Mouse (Mus musculus): ENCODE measurements around the gene Xpc. TPM values are rescaled to one million over a fixed set of nuclear protein-coding genes. Genes with fewer than 3 reads are reported as not detected.
"Not testable (repeated sequence)": the region's sequence is repeated elsewhere in the genome, so short reads cannot be mapped to it uniquely, and the experiment has no call there.

Gene Xpc
- polyA plus RNA-seq, 2 experiments: 2.8 to 3.7 TPM

- ATAC-seq (ENCODE audit: insufficient read depth): no peak
- H3K27me3 ChIP-seq (ENCODE audit: control insufficient read depth, insufficient read depth, low read length): no peaks in the 10 kb centered on the region
These were observed 41.1 kb downstream of the Xpc start for GRCm38 (mm10) chr6:91474441-91475190.

DNA sequence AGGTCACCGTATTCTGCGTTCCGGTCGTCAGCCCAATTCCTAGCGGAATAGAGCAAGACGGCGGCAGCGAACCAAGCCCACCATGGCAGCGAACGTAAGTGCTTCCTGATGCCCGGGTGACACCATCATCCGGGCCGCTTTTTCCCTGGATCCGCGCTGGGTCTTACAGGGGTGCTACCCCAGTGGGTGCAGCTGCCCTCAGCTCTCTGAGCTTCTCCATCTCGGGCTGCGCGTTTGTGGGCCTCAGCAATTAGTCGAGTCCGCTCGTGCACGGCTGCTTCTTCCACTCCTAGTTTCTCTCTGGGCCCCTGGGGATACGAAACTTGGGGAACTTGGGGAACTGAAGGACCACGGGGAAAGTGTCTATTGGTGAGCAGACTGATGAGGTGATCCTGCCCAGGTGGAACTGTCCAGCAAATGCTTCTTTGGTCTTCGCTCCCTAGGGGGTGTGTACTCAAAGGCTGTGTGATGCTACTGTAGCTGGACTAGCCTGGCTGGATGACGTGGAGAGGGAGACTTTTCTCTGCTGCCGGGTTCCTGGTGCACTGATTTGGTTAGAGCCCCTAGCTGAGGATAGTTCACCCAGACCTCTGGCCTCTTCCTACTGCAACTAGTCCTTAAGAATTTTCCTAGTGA, 41.8 kb downstream of the Xpc start:
- H3K9me3 ChIP-seq (ENCODE audit: control insufficient read depth, low read length): no peaks in the 10 kb centered on the region
- H3K4me2 ChIP-seq (ENCODE audit: low read depth): peak overlapping the region; percentile 81
- H3K4me1 ChIP-seq (replicated peaks; ENCODE audit: control insufficient read depth in 2 of 2, insufficient read depth in 2 of 2, low read length in 1 of 2): peaks cover 3 to 17% of the 10 kb centered on the region in 2 experiments; a peak in 3 of 4 replicates
- no peak for TF ChIP-seq EP300 (IDR thresholded peaks at IDR 0.05; ENCODE audit: low read depth)
- no peak for TF ChIP-seq CTCF (IDR thresholded peaks at IDR 0.05; ENCODE audit: low read depth)
- H3K4me3 ChIP-seq (ENCODE audit: insufficient read depth in 1 of 2, low read depth in 2 of 2, low read length in 2 of 2): peak overlapping the region; percentile 76 to 87
- peak overlapping the region; percentile 53 for H3K9ac ChIP-seq (replicated peaks)
- no peaks in the 10 kb centered on the region for H3K27me3 ChIP-seq (ENCODE audit: control insufficient read depth, insufficient read depth, low read length)
- H3K27ac ChIP-seq: no peak overlapping the region
- WGBS (ENCODE audit: insufficient replicate concordance): under 1% methylated on average over 27 of the region's 27 CpGs
- peak in 2 of 3 experiments; percentile 17 to 24 for DNase-seq (ENCODE audit: low read depth in 3 of 3, low spot score in 3 of 3)
- ATAC-seq (ENCODE audit: insufficient read depth): peak; percentile 24
- H3K36me3 ChIP-seq (replicated peaks; ENCODE audit: control insufficient read depth, insufficient read depth, low read depth): peaks cover 6% of the 10 kb centered on the region; the same call in 1 of the 2 replicates

More at GRCm38 (mm10) chr6:91474441-91475190, 41.1 kb downstream of the Xpc start:
- no peak for DNase-seq (ENCODE audit: low read depth in 3 of 3, low spot score in 3 of 3)
- Histone ChIP-seq H3K4me1 (replicated peaks; ENCODE audit: control insufficient read depth in 2 of 2, insufficient read depth in 2 of 2, low read length in 1 of 2) (peaks cover 3 to 17% of the 10 kb centered on the region in 2 experiments; a peak in 3 of 4 replicates), H3K9me3 (ENCODE audit: control insufficient read depth, low read length) (no peaks in the 10 kb centered on the region), H3K4me2 (ENCODE audit: low read depth) (peak overlapping the region; percentile 81), H3K27ac (no peak overlapping the region), H3K4me3 (ENCODE audit: insufficient read depth in 1 of 2, low read depth in 2 of 2, low read length in 2 of 2) (peak overlapping the region; percentile 76 to 87), H3K9ac (replicated peaks) (peak overlapping the region; percentile 53), H3K36me3 (replicated peaks; ENCODE audit: control insufficient read depth, insufficient read depth, low read depth) (peaks cover 9% of the 10 kb centered on the region)
- TF ChIP-seq EP300 (IDR thresholded peaks at IDR 0.05; ENCODE audit: low read depth) (no peak), CTCF (IDR thresholded peaks at IDR 0.05; ENCODE audit: low read depth) (no peak)
- 63% methylated on average over 9 of the region's 9 CpGs for WGBS (ENCODE audit: insufficient replicate concordance)

DNA sequence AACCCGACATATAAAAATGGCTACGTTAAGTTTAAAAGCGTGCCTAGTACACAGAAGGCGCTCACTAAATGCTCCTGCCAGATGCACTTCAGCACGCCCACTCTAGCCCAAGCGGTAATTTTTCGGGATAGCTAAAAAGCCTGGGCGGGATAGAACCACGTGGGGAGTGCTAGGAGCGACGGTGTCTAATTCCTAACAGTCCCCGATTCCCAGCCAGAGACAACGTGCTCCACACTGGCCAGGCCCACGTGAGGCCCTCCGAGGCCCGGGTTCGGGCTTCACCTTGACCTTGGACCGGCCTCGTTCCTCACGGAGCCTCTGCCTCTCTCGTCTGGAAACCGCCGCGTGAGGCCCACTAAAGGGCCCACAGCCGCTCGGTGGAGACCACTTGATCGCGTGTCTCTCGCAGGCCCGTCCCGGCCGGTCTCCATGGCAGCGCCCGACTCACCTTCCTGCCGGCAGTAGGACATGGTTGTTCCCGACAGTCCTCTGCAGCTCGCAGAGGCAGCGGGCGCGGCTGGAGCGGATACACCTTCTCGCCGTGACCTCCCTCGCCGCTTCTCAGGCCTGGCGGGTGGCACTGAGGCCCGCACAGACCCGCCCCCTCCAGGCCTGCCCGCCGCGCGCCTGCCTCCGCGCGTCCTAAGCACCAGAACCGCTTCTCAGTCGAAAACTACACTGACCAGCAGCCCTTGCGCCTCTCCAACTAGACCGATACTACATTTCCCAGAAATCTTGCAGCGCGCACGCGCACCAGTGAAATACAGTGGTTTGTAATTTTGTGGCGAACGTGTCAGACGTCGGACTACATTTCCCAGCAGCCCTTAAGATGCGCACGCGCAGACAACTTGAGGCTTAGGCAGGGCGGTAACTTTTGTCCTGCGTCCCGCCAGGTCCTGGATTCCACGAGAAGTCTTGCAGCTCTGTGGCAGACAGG, 42.6 kb downstream of the Xpc start, which contains the start of the genes Chchd4 and Tmem43:
TSS of gene Chchd4 (minus strand) at position 679 of the 937 bp plus-strand sequence.
TSS of gene Tmem43 (plus strand) at position 836 of the 937 bp plus-strand sequence.
- DNase-seq (ENCODE audit: low read depth in 3 of 3, low spot score in 3 of 3) (peak; percentile 99), ATAC-seq (ENCODE audit: insufficient read depth) (peak; percentile 98)
- H3K4me2 ChIP-seq (ENCODE audit: low read depth): peak within 1 kb of the TSS; percentile 81
- peak within 1 kb of the TSS; percentile 76 to 87 for H3K4me3 ChIP-seq (ENCODE audit: insufficient read depth in 1 of 2, low read depth in 2 of 2, low read length in 2 of 2)
- H3K9me3 ChIP-seq (ENCODE audit: control insufficient read depth, low read length): no peaks in the 10 kb centered on the region
- no peaks in the 10 kb centered on the region for H3K27me3 ChIP-seq (ENCODE audit: control insufficient read depth, insufficient read depth, low read length)
- WGBS (ENCODE audit: insufficient replicate concordance): under 1% methylated on average over 74 of the region's 74 CpGs
- TF ChIP-seq CTCF (IDR thresholded peaks at IDR 0.05; ENCODE audit: low read depth) (0 out of 2 replicates have a peak, but pooled peaks have one; percentile 2), EP300 (IDR thresholded peaks at IDR 0.05; ENCODE audit: low read depth) (no peak)
- H3K9ac ChIP-seq (replicated peaks): peak within 1 kb of the TSS; percentile 69
- peak within 1 kb of the TSS; percentile 21 for H3K27ac ChIP-seq
- H3K4me1 ChIP-seq (replicated peaks; ENCODE audit: control insufficient read depth in 2 of 2, insufficient read depth in 2 of 2, low read length in 1 of 2): peaks cover 3 to 17% of the 10 kb centered on the region in 2 experiments; a peak in 3 of 4 replicates
- H3K36me3 ChIP-seq (replicated peaks; ENCODE audit: control insufficient read depth, insufficient read depth, low read depth): no peaks in the 10 kb centered on the region

- H3K36me3 ChIP-seq (replicated peaks; ENCODE audit: control insufficient read depth, insufficient read depth, low read depth): no peaks in the 10 kb centered on the region; the same call in 1 of the 2 replicates
- no peaks in the 10 kb centered on the region for H3K9me3 ChIP-seq (ENCODE audit: control insufficient read depth, low read length)
- ATAC-seq (ENCODE audit: insufficient read depth): no peak
- no peaks in the 10 kb centered on the region for H3K27me3 ChIP-seq (ENCODE audit: control insufficient read depth, insufficient read depth, low read length)
- H3K4me3 ChIP-seq (ENCODE audit: insufficient read depth in 1 of 2, low read depth in 2 of 2, low read length in 2 of 2): peak overlapping the region; percentile 69 to 76
- DNase-seq (ENCODE audit: low read depth in 3 of 3, low spot score in 3 of 3): peak in 2 of 3 experiments; percentile 17 to 27
- peak overlapping the region; percentile 69 for H3K9ac ChIP-seq (replicated peaks)
- peak overlapping the region; percentile 21 for H3K27ac ChIP-seq
- TF ChIP-seq CTCF (IDR thresholded peaks at IDR 0.05; ENCODE audit: low read depth) (no peak), EP300 (IDR thresholded peaks at IDR 0.05; ENCODE audit: low read depth) (no peak)
- peaks cover 3 to 17% of the 10 kb centered on the region in 2 experiments; a peak in 3 of 4 replicates for H3K4me1 ChIP-seq (replicated peaks; ENCODE audit: control insufficient read depth in 2 of 2, insufficient read depth in 2 of 2, low read length in 1 of 2)
- WGBS (ENCODE audit: insufficient replicate concordance): 6% methylated on average over 6 of the region's 6 CpGs
- peak overlapping the region; percentile 78 for H3K4me2 ChIP-seq (ENCODE audit: low read depth)
These were observed 43.4 kb downstream of the Xpc start for GRCm38 (mm10) chr6:91472319-91472718.

- peak overlapping the region; percentile 78 for H3K4me2 ChIP-seq (ENCODE audit: low read depth)
- H3K9ac ChIP-seq (replicated peaks); H3K36me3 ChIP-seq (replicated peaks; ENCODE audit: control insufficient read depth, insufficient read depth, low read depth); H3K9me3 ChIP-seq (ENCODE audit: control insufficient read depth, low read length); DNase-seq (ENCODE audit: low read depth in 3 of 3, low spot score in 3 of 3); H3K27ac ChIP-seq; H3K27me3 ChIP-seq (ENCODE audit: control insufficient read depth, insufficient read depth, low read length); ATAC-seq (ENCODE audit: insufficient read depth): not testable (repeated sequence)
- H3K4me1 ChIP-seq (replicated peaks; ENCODE audit: control insufficient read depth in 2 of 2, insufficient read depth in 2 of 2, low read length in 1 of 2): peaks cover 3 to 17% of the 10 kb centered on the region in 2 experiments; a peak in 3 of 4 replicates
- peak overlapping the region in 1 of 2 experiments; percentile 69; a peak in 2 of 4 replicates for H3K4me3 ChIP-seq (ENCODE audit: insufficient read depth in 1 of 2, low read depth in 2 of 2, low read length in 2 of 2)
- WGBS (ENCODE audit: insufficient replicate concordance): 78% methylated on average over 3 of the region's 3 CpGs
These were observed 44.3 kb downstream of the Xpc start for GRCm38 (mm10) chr6:91471427-91471826.

Measured in liver, embryonic 14.5 days (tissue).